Mouse (Mus musculus) embryonic facial prominence, embryonic 11.5 days (tissue): ENCODE data around the gene Macc1. TPM values are rescaled to one million over a fixed set of nuclear protein-coding genes. Genes with fewer than 3 reads are reported as not detected.

Source experiments
- polyA plus RNA-seq: library from polyadenylated mRNA; unstranded; fragments of >200 nt; fragmentation: Nextera tagmentation; extraction: Ambion mirVana; gene quantifications from 2 replicates; pipeline ENCODE4 v1.2.1, GENCODE M21; 2014

The Macc1 gene
- polyA plus RNA-seq, 1 experiment from 2014 or later = 1.1 TPM

Other genes with a start within 250 kb of the Macc1 start
- gene Itgb8, start 75.5 kb upstream of the Macc1 start, polyA plus RNA-seq = 7.8 and 8.4 TPM in 2 replicates